Mouse (Mus musculus) left cerebral cortex, adult 8-10 months (tissue): Measurements from ENCODE around the gene Btbd1. TPM values are rescaled to one million over a fixed set of nuclear protein-coding genes. Genes with fewer than 3 reads are reported as not detected.
"Not testable (repeated sequence)": the region's sequence is repeated elsewhere in the genome, so short reads cannot be mapped to it uniquely, and the experiment has no call there.

Experiments
- DNase-seq, 2 experiments: peaks; one replicate each; pipeline ENCODE4 v3.0.0; 2022; ENCODE audit warnings: low spot score in 2 of 2
- total RNA-seq, 4 experiments: library from RNA; stranded (reverse); gene quantifications; 2 replicates each; pipeline ENCODE4 v1.2.4; 2022

Gene Btbd1
- total RNA-seq, 4 experiments from 2014 or later: 102 to 123 (median 113) TPM

DNA sequence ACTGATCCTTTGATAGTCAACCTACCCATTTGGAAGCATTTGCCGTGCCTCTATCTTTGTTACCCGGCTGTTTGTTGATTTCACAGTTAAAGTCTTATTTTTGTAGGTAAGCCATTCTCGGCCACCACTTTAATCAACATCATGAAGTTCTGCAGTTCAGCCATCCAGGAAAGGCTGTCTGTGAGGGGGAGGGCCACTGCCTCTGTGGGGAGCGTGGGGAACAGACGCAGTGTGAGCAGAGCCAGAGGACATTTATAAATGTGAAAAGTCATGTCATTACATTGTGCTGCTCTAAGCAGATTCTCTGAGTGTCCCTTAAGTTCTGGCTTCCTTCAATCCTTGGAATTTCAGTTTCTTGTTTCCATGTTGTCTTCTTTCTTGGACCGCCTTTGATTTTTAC, 20.9 kb upstream of the Btbd1 start:
- no peak for DNase-seq

DNA sequence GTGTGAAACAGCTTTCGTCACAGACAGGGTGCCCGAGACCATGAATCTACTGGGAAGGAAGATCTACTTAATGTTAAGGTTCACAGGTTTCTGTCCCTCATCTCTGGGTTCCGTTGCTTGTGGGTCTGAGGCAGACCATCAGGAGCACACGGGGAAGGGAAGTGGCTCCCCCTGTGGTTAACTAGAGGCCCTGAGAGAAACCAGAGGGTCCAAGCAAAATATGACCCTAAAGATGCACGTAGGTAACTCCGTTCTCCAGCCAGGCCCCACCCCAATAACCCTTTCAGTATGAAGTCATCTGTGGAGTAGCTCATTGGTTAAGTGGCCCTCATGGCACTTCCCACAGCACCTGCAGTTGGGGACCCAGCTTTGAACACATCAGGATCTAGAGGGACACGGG, 20.4 kb upstream of the Btbd1 start:
- DNase-seq: no peak

DNA sequence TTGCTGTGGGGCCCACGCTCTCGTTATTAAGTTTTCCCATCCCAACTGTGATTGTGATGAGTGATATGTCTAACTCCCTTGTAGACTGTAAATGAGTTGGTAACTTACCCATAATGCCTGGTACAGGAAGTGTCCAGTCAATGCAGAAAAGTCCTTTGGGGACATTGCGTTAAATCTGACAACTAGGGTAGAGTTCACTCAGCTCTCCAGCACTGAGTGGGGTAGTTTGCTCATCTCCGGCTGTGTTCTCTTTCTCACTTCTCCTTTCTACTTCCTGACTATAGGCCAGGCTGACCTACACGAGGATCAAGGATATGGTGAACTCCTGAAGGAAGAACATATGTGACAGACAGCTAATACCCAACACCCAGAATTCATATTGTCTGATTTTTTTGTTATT, 20.0 kb upstream of the Btbd1 start:
- DNase-seq: no peak

DNA sequence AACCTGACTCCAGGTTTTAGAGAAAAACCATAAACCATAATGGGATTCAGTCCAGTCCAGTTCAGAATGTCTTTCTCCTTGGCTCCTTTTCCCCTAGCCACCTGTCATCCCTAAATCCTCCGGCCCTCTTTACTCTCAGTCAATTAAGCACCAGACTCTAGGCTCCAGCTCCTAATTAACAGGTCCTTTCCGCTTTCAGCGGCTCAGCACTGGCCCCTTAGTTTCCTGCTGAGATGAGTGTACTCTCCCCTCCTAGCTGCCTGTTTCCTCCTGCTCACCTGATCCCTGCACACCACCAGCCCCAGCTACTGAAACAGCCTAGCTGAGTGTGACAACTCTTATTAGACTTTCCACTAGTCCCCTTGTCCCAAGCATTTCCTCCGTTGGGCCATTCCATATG, 18.5 kb upstream of the Btbd1 start:
- DNase-seq: no peak

DNA sequence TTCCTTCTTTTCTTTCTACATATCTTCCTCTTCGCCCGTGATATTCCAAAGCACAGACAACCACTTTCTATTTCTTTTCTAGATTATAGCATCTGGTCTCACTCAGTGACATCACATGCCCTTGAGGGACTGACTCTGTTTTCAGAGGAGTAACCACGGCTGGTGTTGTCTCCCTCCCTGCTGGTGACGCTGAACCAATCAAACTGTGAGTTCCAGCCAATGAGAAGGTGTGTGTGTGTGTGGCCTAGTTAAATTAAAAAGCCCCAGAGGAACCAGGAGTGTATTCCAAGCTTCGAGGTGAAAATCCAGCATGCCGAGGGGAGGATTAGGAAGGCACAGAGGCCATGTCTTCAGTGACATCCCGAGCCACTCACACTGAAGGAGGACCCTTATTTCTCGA, 17.8 kb upstream of the Btbd1 start:
- no peak for DNase-seq

DNA sequence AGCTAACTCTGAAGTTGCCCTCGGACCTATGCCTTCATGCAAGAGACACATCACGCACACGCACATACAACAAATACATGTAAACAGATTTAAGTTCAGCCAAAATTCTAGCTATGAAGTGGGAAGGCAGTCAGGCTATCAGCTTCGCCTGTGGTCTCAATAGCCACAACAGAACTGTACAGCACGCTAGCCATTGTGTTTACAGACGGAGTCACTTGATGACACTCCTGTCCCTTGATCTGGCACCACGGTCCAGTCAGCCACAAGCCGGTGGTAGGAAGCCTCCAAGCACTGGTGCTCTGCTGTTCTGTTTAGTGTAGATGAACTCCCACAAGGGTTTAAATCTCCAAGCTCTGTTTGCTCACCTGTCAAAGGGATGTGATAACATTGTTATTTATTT, 16.8 kb upstream of the Btbd1 start:
- DNase-seq: no peak

DNA sequence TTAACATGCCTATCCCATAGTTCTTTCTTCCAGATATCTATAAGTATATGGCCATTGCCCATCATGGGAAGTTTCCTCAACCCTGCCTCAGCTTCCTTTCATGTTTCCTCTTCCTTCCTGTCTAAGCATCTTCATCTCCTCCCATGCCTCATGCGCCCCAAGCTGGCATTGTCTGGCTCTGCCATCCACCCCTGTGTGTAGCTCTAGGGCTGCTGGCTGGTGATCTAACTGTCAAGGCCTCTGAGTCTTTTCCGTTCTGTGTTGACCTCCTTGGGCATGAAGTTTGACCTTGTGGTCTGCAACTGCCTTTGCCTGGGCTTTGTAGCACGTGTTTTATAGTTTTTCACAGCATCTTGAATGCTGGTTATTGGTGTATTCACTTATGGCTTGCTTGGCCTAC, 16.1 kb upstream of the Btbd1 start:
- DNase-seq: no peak

DNA sequence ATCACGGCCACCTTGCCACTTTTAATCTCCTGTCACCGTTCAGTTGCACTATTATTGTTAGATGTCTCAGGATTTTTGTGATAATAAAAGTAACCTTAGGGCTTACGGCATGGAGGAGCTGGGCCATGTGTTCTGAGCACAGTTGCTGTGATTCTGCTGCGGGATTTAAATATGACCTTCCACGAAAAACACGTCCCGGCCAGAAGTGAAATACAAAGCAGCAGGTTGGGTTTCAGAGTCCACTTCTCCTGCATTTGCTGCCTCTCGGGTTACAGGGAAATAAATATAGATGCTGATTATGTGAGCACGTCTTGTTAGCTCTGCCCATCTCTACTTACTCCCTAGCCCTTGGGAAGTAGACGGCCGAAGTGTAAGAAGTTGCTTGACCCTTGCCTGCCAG, 15.6 kb upstream of the Btbd1 start:
- no peak for DNase-seq

DNA sequence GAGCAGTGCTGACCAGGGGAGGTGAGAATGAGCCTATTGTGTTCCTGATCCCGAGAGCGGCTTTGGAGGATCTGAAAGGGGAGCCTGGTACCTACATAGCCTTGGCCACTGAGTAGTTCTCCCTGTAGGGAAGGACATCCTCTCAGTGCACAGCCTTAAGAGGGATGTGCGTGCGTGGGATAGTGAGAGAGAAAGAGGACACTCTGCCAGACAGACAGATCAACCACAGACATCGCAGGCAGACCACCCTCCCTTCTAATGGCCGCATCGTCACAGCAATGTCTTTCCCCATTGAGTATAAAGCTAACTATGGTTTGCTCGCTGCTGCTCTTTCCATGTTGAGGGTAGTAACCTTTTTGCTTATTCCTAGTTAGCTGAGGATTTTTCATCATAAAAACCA, 14.7 kb upstream of the Btbd1 start:
- DNase-seq: no peak

DNA sequence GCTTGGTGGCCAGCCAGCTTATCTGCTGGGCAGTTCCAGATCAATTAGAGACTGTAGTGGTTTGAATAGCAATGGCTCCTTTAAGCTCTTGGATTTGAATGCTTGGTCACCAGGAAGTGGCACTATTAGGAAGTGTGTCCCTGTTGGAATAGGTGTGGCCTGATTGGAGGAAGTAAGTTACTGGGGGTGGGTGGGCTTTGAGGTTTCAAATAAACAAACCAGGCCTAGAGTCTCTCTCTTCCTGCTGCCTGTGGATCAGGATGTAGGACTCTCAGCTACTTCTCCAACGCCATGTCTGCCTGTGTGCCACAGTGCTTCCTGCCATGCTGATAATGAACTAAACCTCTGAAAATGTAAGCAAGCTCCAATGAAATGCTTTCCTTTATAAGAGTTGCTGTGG, 13.8 kb upstream of the Btbd1 start:
- DNase-seq: no peak

DNA sequence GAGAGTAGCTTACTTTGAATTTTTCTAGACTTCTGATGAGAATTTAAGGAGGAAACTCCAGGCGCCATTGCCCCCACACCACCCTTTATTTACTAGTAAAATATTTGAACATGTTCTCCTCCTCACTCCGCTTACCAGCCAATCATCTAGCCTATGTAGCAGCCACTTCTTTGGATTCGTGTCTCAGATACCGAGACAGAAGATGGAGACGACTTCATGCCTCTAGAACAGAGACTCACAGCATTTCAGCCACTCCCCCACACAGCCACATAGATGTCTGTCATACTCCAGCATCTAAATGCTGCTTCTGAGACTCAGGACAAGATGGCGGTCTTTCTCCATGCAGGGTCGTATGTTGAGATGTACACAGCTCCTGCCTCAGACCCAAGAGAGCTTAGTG, 12.9 kb upstream of the Btbd1 start:
- DNase-seq: no peak

DNA sequence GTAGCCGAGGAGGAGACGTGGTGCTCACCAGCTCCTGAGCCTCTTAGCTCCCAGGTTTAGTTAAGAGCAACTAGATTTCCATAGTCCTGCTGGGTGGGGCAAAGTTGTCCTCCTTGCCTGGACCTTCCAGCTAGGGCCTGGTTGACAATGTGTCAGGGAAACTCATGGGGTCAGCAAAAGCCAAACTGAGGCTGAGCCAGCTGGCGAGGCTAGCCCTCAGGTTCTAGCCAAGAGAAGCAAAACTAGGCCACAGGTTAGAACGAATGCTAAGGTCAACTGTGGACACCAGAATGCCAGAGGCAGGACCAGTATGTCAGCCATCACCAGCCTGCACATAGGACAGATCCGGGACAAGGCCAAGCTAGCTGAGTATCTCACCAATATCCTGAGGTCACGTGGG, 12.2 kb upstream of the Btbd1 start:
- DNase-seq: no peak

DNA sequence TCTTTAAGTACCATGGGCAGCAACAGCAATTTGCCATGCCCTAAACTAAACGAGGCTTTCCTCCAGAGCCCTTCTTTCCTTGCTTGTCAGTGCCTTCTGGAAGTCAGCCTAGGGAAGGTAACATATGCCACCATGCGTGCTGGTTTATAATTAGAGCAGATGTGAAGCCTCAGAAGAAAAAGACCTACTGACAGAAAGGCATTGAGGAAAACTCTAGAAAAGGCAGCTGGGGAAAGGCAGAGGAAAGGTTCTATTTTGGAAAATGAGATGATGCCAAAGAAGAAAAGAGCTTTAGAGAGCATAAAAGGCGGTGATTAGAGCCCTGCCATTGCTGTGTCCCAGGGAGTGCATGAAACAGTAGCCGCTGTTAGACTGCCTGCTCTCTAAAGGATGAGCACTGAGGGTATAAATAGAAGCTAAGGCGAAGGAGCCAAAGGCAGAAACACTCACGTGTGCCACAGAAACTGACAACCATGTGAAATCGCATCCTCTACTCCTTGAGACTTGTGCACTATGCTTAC, 11.5 kb upstream of the Btbd1 start:
- no peak for DNase-seq

DNA sequence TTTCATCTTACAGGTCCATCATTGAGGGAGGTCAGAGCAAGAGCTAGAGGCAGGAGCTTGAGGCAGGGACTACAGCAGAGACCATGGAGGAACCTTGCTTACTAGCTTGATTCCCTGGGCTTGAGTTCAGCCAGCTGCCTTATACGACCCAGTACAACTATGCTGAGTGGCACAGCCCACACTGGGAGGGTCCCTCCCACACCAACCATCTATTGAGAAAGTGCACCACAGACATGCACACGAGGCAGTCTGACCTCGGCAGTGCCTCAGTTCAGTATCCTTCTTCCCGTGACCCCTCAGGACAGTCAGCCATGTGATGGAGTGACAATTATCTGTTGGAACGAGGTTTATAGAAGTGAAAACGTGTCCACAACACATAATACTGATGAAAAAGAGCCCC, 10.5 kb upstream of the Btbd1 start:
- DNase-seq: no peak

DNA sequence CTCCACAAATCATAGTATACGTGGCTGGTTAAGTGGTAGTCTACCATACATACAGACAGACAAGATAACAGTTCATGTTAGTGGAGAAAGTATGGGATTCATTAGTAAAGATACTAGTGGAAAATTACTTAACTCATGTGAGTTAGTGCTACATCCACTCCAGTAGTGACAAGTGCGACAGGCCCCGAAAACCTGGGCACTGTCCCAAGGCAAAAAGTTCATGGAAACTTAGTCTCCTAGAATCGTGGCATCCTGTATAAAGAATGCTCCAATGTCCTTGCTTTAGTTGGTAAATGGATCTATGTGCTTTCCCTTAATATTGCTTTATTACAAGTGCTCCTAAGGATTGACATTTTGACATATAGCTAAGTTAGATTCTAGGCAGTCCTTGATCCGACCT, 8.5 kb upstream of the Btbd1 start:
- DNase-seq: not testable (repeated sequence)

DNA sequence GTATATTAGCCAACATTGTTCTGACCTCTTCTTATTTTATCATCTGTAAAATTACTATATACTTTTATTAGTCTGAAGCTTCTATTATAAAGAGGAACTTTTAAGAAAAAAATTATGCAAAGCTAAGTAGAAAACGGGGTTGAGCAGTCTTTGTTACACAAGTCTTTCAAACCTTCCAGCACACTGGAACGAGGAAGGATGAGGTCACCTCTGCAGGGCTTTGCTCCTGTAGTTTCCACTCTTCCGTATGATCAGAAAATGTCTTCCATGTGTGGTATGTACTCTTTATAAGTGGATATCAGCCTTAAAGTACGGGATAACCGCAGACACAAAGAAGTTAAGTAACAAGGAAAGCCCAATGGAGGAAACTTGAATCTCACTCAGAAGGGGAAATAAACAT, 6.2 kb upstream of the Btbd1 start:
- no peak for DNase-seq

DNA sequence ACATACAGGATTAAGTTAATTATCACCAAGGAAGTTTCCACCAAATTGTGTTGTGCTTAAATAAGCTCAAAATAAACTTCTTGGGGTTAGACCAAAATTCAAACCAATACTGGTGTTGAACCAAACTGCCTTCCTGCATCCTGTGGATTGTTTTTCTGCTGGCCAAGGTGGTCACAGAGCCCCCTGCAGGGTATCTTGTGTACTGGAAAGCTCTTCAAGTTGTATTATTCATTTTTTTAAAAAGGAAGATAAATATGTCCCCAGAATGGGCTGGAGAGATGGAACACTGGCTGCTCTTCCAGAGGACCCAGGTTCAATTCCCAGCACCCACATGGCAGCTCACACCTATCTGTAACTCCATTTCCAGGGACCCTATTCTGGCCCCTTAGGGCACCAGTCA, 5.6 kb upstream of the Btbd1 start:
- DNase-seq: no peak

DNA sequence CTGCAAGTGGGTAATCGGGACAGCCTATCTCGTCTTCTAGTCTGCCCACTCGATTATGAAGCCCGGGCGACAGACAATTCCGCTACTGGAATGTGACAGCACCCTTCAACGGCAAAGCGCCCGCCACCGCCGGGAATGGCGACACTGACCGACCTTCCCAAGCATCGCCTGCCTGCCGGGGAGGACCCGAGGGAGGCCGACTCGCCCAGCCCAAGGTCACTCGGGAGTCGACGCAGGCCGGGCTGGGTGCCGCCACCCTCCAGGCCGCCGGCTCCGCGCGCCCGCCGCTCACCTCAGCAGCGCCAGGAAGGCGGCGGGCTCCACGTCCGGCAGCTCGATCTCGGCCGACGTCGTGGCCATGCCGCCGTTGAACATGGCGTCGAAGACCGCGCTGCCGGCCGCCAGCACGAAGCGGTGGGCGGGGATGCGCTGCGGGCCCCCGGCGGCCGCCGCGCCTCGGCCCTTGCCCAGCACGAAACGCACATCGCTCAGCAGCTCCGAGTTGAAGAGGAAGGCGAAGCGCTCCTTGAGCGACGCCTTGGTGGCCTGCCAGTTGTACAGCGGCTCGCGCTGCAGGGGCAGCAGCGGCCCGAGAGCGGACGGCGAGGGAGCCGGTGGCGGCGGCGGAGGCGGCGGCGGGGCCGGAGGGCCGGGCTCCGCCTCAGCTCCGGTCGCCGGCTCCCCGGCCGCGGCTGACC, 401 bp downstream of the Btbd1 start:
- peak; percentile 39 to 44 for DNase-seq

DNA sequence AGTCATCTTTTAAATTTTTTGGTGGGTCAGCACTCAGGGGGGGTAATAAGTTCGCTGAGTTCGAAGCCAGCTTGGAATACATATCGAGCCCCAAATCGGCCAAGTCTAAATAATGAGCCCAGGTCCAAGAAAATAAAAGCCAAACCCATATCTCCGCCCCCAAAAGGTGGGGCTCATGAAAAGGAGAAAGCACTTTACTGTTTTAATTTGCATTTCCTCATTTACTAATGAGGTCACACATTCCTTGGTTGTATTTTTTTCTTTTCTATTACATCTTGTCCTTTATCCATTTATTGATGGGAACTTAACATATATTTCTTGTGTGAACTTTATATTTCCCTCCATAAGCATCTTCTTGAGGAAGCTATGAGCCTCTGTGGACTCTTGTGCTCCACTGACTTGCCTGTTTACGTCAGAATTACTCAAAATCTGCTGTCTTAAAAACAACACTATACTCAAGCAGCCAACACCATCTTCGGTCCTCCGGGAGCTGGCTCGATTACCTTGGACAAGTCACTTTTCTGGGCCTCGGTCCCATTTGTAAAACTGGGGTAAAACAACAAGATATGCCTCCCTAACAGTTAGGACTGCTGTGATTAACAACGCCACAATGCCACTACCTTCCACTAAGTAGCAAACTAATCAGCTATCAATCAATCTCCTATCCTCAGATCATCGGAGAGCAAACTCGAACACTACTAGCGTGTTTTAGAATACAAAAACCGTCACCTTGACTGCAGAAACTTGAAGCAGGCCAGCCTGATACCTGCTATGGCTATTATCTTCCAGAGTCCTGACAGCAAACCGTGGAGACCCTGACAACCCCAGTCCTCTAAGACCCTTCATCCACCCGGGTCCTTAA, 1.2 kb downstream of the Btbd1 start:
- DNase-seq: no peak

DNA sequence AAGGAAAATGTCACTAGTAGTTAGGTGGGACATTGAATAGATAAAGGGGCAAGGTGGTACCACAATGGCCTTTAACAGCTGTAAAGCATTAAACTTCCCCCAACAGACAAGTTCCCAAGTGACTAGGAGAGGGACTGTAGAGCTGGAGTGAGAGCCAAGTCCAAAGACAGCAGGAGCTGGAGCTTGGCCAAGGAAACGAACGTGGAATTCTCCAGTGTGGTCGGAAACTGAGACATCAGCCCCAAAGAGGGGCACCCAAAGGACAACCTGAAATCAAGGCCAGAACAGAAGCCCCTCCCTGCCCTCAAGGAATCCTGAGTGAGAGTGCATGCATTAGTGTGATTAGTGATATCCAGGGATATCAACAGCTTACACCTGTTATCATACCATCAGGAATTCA, 3.9 kb downstream of the Btbd1 start:
- no peak for DNase-seq

DNA sequence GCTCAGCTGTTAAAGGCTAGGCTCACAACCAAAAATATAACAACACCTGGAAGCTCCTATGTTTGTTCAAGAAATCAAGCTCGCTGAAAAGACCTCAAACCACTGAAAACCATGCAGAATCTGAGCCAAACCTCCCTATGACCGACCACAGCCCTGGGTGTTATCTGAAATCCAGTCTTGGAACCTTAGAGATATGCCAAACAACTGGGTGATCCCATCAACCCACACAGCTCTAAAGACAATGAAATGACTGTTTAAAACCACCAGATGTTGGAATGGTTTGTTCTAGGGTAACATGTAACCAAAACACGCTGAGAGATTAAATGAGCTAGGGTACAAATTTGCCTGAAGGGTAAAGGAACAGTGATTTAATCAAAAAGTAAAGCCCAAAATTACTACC, 4.3 kb downstream of the Btbd1 start:
- DNase-seq: no peak

DNA sequence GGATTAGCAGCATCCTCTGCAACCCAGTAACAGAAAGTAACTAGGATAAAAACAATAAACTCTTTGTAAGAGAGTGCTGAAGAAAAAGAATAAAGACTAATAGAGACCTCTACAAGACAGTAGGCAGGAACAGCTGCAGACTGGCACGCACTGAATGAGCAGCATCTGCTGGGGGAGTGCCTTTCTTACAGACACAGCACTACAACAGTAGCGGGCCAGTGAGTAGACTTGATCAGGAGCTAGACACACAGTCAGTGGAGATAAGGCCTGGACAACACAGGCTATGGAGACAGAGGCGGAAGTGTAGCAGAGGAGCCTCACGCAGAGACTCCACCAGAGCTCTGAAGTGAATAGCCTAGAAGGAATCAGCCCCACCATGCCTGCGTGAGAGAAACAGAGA, 23.2 kb downstream of the Btbd1 start:
- no peak for DNase-seq
